Mouse (Mus musculus): Measurements from ENCODE around the gene Rplp1. TPM values are rescaled to one million over a fixed set of nuclear protein-coding genes. Genes with fewer than 3 reads are reported as not detected.

The Rplp1 gene
- polyA plus RNA-seq (2012; rRNA removed), result 4,229 and 5,499 TPM in 2 replicates

DNA sequence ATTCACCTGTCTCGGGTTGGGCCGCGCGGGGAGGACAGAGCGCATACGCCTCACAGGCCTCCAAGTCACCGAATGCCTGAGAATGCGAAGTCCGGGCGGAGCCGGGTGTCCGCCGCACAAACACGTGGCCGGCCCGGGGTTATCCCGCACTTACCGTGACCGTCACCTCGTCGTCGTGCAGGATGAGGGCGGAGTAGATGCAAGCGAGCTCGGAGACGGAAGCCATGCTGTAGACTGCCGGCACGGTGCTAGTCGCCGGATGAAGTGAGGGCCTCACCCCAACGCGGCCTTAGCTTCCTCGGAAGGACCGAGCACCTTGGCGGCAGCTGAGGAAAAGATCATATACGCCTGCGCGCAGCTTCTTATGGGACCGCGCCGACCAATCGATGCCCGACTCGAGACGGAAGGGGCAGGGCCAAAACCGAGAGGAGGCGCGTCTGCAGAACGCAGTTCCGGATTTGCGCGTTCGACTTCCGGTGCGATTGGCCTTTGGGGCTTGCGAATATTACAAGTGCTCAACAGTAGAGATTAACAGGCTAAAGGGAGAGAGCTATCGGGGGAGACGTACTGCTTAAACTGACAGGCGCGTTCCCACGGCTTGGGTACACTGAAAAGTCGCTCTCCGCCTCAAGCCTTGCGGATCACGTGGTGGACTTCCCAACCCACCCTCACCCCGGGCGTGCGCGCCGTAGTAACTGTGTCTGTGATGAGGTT lies at the start of gene Rplp1:
Gene Rplp1 (minus strand): TSS at position 340 of the 714 bp plus-strand sequence.
- 0 out of 2 replicates have a peak, but pooled peaks have one; percentile 35 for TF ChIP-seq POLR2A (IDR thresholded peaks at IDR 0.05; ENCODE audit: borderline replicate concordance, extremely low read depth, insufficient read depth, insufficient read length, poor library complexity, severe bottlenecking)
- TF ChIP-seq CTCF (IDR thresholded peaks at IDR 0.05; ENCODE audit: borderline replicate concordance, extremely low read depth, insufficient read depth, insufficient read length), result no peak
- DNase-seq (ENCODE audit: low read depth), result peak; percentile 99

GRCm38 (mm10) chr9:61963356-61963755 lies 49.0 kb upstream of the Rplp1 start:
- no peak for DNase-seq (ENCODE audit: low read depth)
- TF ChIP-seq POLR2A (IDR thresholded peaks at IDR 0.05; ENCODE audit: borderline replicate concordance, extremely low read depth, insufficient read depth, insufficient read length, poor library complexity, severe bottlenecking), result no peak
- TF ChIP-seq CTCF (IDR thresholded peaks at IDR 0.05; ENCODE audit: borderline replicate concordance, extremely low read depth, insufficient read depth, insufficient read length), result no peak

- DNase-seq (ENCODE audit: low read depth), result no peak
- TF ChIP-seq POLR2A (IDR thresholded peaks at IDR 0.05; ENCODE audit: borderline replicate concordance, extremely low read depth, insufficient read depth, insufficient read length, poor library complexity, severe bottlenecking) (no peak), CTCF (IDR thresholded peaks at IDR 0.05; ENCODE audit: borderline replicate concordance, extremely low read depth, insufficient read depth, insufficient read length) (no peak)
Measured at GRCm38 (mm10) chr9:61961181-61961580, 46.8 kb upstream of the Rplp1 start.

DNA sequence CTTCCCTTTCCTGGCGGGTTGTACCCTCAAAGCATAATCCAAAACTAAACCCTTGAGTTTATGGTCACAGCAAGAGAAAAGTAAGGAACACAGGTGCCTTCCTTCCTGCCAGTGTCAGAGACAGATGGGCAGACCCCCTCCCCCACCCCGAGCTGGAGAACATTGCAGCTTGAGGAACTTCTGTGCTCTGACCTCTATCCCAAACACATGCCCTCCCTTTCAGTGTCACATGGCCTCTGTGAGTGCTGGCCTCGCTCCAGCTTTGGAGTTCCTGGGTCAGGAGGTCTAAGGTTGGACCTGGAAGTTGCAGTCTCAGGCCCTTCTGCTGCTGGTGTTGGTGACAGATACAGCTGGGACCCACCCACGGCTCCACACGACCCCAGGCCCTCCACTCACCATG lies 46.4 kb upstream of the Rplp1 start:
- TF ChIP-seq POLR2A (IDR thresholded peaks at IDR 0.05; ENCODE audit: borderline replicate concordance, extremely low read depth, insufficient read depth, insufficient read length, poor library complexity, severe bottlenecking) (no peak), CTCF (IDR thresholded peaks at IDR 0.05; ENCODE audit: borderline replicate concordance, extremely low read depth, insufficient read depth, insufficient read length) (no peak)
- DNase-seq (ENCODE audit: low read depth), result no peak

GRCm38 (mm10) chr9:61959921-61960569 lies 45.7 kb upstream of the Rplp1 start:
- TF ChIP-seq POLR2A (IDR thresholded peaks at IDR 0.05; ENCODE audit: borderline replicate concordance, extremely low read depth, insufficient read depth, insufficient read length, poor library complexity, severe bottlenecking) (no peak), CTCF (IDR thresholded peaks at IDR 0.05; ENCODE audit: borderline replicate concordance, extremely low read depth, insufficient read depth, insufficient read length) (no peak)
- no peak for DNase-seq (ENCODE audit: low read depth)

DNA sequence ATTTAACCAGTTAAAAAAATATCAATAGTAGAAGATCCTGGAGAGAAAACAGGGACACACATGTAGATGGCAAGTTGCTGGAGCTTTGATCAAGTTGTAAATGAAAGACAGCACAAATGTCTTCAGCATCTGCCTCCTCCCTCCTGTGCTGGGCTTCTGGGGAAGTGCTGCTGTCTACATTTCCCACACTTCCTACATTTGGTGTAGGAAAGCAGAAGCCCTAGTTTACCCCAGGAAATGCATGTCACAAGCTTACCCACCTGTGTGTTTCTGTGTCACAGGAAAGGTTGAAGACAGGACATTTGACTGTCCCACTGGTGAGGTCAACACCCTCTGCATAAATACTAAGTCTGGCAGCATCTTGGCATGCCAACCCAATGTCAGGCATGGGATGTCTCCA lies 40.4 kb upstream of the Rplp1 start:
- TF ChIP-seq POLR2A (IDR thresholded peaks at IDR 0.05; ENCODE audit: borderline replicate concordance, extremely low read depth, insufficient read depth, insufficient read length, poor library complexity, severe bottlenecking) (no peak), CTCF (IDR thresholded peaks at IDR 0.05; ENCODE audit: borderline replicate concordance, extremely low read depth, insufficient read depth, insufficient read length) (no peak)

GRCm38 (mm10) chr9:61952241-61952640 lies 37.9 kb upstream of the Rplp1 start:
- DNase-seq (ENCODE audit: low read depth), result no peak
- TF ChIP-seq CTCF (IDR thresholded peaks at IDR 0.05; ENCODE audit: borderline replicate concordance, extremely low read depth, insufficient read depth, insufficient read length) (no peak), POLR2A (IDR thresholded peaks at IDR 0.05; ENCODE audit: borderline replicate concordance, extremely low read depth, insufficient read depth, insufficient read length, poor library complexity, severe bottlenecking) (no peak)

More for the DNA sequence above, 40.4 kb upstream of the Rplp1 start:
- no peak for DNase-seq (ENCODE audit: low read depth)

GRCm38 (mm10) chr9:61947402-61948346 lies 33.3 kb upstream of the Rplp1 start:
- TF ChIP-seq CTCF (IDR thresholded peaks at IDR 0.05; ENCODE audit: borderline replicate concordance, extremely low read depth, insufficient read depth, insufficient read length) (peak; percentile 95), POLR2A (IDR thresholded peaks at IDR 0.05; ENCODE audit: borderline replicate concordance, extremely low read depth, insufficient read depth, insufficient read length, poor library complexity, severe bottlenecking) (no peak)
- peak; percentile 95 for DNase-seq (ENCODE audit: low read depth)

DNA sequence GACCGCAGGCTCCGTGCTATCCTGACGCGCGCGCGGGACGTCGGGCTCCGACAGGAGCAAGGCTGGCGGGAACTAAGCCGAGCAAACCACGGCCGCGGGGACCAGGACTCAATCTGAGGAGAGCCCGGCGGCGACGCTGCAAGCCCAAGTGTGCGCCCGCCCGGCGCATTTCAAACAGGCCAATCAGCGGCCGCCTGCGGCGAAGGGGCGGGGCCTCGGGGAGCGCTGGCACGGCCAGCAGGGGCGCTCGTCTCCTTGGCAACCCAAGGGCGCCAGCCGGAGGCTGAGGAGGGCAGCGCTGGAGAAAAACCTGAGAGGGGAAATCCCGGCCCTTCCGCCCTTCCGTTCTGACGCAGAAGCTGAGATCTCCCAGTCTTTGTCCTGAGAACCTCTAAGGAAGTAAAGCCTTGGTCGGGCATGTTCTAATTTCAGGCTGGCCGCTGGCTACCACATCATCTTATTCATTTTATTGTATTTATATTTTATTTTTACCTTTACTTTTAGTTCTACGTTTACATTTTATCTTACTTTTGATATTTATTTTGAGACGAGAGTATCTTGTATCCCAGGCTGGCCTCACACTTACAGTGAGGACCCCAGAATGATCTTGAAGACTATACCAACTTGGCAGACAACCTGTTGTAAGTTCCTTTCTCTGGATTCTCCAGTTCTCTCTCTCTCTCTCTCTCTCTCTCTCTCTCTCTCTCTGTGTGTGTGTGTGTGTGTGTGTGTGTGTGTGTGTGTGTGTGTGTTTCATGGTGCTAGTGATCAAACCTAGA lies 32.5 kb upstream of the Rplp1 start, which contains the start of gene Kif23:
Gene Kif23 (minus strand): TSS at position 152 of the 779 bp plus-strand sequence.
- peak; percentile 76 for TF ChIP-seq CTCF (IDR thresholded peaks at IDR 0.05; ENCODE audit: borderline replicate concordance, extremely low read depth, insufficient read depth, insufficient read length)
- peak; percentile 42; the same call in 1 of the 2 replicates for TF ChIP-seq POLR2A (IDR thresholded peaks at IDR 0.05; ENCODE audit: borderline replicate concordance, extremely low read depth, insufficient read depth, insufficient read length, poor library complexity, severe bottlenecking)
- peak; percentile 98 for DNase-seq (ENCODE audit: low read depth)

- peak; percentile 41 for DNase-seq (ENCODE audit: low read depth)
Measured at GRCm38 (mm10) chr9:61945973-61946611, 31.8 kb upstream of the Rplp1 start.

More at GRCm38 (mm10) chr9:61945973-61946611, 31.8 kb upstream of the Rplp1 start:
- TF ChIP-seq POLR2A (IDR thresholded peaks at IDR 0.05; ENCODE audit: borderline replicate concordance, extremely low read depth, insufficient read depth, insufficient read length, poor library complexity, severe bottlenecking) (no peak), CTCF (IDR thresholded peaks at IDR 0.05; ENCODE audit: borderline replicate concordance, extremely low read depth, insufficient read depth, insufficient read length) (no peak)
